Mouse (Mus musculus): Measurements from ENCODE around the gene Cd300lg. TPM values are rescaled to one million over a fixed set of nuclear protein-coding genes. Genes with fewer than 3 reads are reported as not detected.

Gene Cd300lg
- polyA plus RNA-seq, 1 experiment: 5.4 TPM

DNA sequence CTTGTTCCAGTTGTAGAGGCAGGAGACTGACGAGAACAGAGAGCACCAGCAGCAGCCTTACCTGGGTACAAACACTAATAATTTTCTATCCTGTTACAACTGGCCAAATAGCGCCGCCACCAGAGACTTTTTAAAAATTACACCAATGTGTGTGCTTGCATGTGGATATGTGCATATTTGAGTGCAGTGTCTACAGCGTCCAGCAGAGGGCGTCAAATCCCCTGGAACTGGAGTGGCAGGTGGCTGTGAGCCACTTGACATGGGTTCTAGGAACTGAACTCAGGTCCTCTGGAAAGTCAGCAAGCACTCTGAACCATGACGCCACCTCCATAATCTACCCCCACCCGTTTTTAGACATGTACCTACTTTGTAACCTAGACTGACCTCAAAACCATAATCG is 37.1 kb upstream of the Cd300lg start:
- H3K4me1 ChIP-seq (ENCODE audit: control insufficient read depth, insufficient read depth, insufficient read length, low read length): peaks cover 12% of the 10 kb centered on the region; the same call in 1 of the 2 replicates
- H3K27ac ChIP-seq (ENCODE audit: insufficient read depth, low read depth, low read length): no peak overlapping the region
- no peak overlapping the region for H3K4me3 ChIP-seq (ENCODE audit: low read depth, low read length)
- no peaks in the 10 kb centered on the region for H3K27me3 ChIP-seq (ENCODE audit: control insufficient read depth, insufficient read depth, low read length)
- 94% methylated on average over 8 of the region's 8 CpGs for WGBS
- TF ChIP-seq CTCF (IDR thresholded peaks at IDR 0.05; ENCODE audit: extremely low read depth, insufficient read length, insufficient replicate concordance, low read depth, low read length): peak; percentile 35; the same call in 1 of the 2 replicates
- TF ChIP-seq POLR2A (IDR thresholded peaks at IDR 0.05; ENCODE audit: low read depth, low read length): no peak
- no peaks in the 10 kb centered on the region for H3K36me3 ChIP-seq (ENCODE audit: control insufficient read depth, insufficient read depth, low read length)

DNA sequence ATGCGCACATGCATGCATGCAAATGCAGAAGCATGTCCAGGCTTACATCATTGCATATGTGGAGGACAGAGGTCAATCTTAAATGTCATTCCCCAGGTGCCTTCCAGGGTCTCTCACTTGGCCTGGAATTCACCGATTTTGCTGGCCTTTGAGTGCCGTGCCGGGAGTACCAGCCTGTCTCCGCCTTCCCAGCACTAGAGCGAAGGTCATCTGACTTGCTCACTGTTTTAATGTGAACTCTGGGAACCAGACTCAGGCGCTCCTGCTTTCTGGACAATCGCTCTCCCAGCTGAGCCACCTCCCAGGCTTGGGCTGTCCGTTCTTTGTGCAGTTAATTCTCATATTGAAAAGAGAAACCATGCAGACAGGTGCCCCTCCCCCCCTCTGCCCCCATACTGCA is 35.0 kb upstream of the Cd300lg start:
- Histone ChIP-seq H3K27me3 (ENCODE audit: control insufficient read depth, insufficient read depth, low read length) (no peaks in the 10 kb centered on the region), H3K4me3 (ENCODE audit: low read depth, low read length) (no peak overlapping the region), H3K36me3 (ENCODE audit: control insufficient read depth, insufficient read depth, low read length) (no peaks in the 10 kb centered on the region), H3K4me1 (ENCODE audit: control insufficient read depth, insufficient read depth, insufficient read length, low read length) (peaks cover 12% of the 10 kb centered on the region; the same call in 1 of the 2 replicates), H3K27ac (ENCODE audit: insufficient read depth, low read depth, low read length) (no peak overlapping the region)
- TF ChIP-seq POLR2A (IDR thresholded peaks at IDR 0.05; ENCODE audit: low read depth, low read length): no peak
- no peak for TF ChIP-seq CTCF (IDR thresholded peaks at IDR 0.05; ENCODE audit: extremely low read depth, insufficient read length, insufficient replicate concordance, low read depth, low read length)
- WGBS: 45% methylated on average over 9 of the region's 9 CpGs

DNA sequence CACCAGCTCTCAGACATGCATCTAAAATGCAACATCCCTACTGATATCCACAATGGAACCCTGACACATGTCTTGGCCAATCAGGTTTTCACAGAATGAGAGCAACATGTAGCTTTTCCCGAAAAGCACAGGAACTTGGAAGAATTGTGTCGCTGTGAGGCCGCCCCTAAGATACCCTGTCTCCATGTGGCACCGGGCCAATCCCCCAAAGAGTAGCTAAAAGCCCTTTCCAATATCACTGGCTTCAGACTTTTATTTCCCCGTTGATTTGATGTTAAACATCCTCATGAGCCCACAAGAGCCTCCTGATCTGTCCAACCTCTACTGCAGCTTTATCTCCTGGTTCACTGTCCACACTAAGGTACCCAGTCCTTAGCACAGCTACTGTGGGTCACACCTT is 34.6 kb upstream of the Cd300lg start:
- no peak overlapping the region for H3K27ac ChIP-seq (ENCODE audit: insufficient read depth, low read depth, low read length)
- no peak for TF ChIP-seq CTCF (IDR thresholded peaks at IDR 0.05; ENCODE audit: extremely low read depth, insufficient read length, insufficient replicate concordance, low read depth, low read length)
- no peak for TF ChIP-seq POLR2A (IDR thresholded peaks at IDR 0.05; ENCODE audit: low read depth, low read length)
- no peaks in the 10 kb centered on the region for H3K27me3 ChIP-seq (ENCODE audit: control insufficient read depth, insufficient read depth, low read length)
- WGBS: 84% methylated on average over 5 of the region's 5 CpGs
- H3K36me3 ChIP-seq (ENCODE audit: control insufficient read depth, insufficient read depth, low read length): no peaks in the 10 kb centered on the region
- H3K4me3 ChIP-seq (ENCODE audit: low read depth, low read length): no peak overlapping the region
- H3K4me1 ChIP-seq (ENCODE audit: control insufficient read depth, insufficient read depth, insufficient read length, low read length): peaks cover 12% of the 10 kb centered on the region; the same call in 1 of the 2 replicates

DNA sequence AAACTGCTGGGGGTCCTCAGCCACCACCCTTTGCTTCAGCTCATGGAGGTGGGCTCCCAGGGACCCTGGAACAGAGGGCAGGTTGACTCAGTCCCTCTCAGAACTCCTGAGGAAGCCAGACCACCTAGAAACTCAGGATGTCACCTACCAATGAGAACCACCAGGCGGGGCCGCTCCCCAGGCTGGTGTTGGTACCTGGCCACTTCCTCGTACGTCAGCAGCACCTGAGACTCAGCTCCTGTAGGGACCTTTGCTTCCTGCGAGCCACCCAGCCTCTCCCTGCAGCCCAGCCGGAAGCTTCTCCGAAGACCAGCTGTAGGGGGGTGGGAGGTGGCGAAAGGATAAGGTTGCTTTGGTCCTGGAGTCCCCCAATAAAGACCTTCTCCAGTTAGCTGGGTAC is 32.9 kb upstream of the Cd300lg start:
- Histone ChIP-seq H3K4me3 (ENCODE audit: low read depth, low read length) (no peak overlapping the region), H3K4me1 (ENCODE audit: control insufficient read depth, insufficient read depth, insufficient read length, low read length) (peaks cover 12% of the 10 kb centered on the region; the same call in 1 of the 2 replicates), H3K27ac (ENCODE audit: insufficient read depth, low read depth, low read length) (no peak overlapping the region), H3K27me3 (ENCODE audit: control insufficient read depth, insufficient read depth, low read length) (no peaks in the 10 kb centered on the region), H3K36me3 (ENCODE audit: control insufficient read depth, insufficient read depth, low read length) (no peaks in the 10 kb centered on the region)
- TF ChIP-seq CTCF (IDR thresholded peaks at IDR 0.05; ENCODE audit: extremely low read depth, insufficient read length, insufficient replicate concordance, low read depth, low read length) (no peak), POLR2A (IDR thresholded peaks at IDR 0.05; ENCODE audit: low read depth, low read length) (no peak)
- 62% methylated on average over 8 of the region's 8 CpGs for WGBS

DNA sequence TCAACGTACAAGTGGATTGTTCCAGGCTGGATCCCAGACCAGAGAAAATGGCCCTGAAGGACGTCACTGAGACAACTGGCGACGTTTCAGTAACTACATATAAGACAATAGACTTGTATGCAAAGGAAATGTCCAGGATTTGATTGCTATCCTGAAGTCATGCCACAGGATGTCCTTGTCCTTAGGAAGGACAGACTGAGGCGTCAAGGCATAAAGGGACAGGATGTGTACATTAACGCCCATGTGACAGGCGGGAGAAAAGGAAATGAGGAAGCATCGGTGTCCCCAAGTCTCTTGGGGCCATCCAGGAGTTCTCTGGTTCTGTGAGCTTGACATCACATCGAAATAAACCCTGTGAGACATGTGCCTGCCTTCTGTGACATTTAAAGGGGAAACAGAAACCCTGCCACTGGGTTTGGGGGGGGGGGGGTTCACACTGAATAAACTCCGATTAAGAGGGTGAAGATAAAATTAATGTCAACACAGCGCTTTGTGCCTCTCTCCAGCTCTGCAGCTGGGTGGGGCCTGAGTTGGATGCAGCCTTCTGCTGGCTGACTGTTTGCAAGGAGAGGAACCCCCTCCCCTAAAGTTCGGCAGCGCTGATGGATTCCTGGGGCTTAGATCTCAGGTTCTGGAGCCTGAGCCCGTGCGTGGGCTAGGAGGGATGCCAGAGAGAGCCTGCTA is 32.2 kb upstream of the Cd300lg start:
- H3K4me1 ChIP-seq (ENCODE audit: control insufficient read depth, insufficient read depth, insufficient read length, low read length): peaks cover 12% of the 10 kb centered on the region; the same call in 1 of the 2 replicates
- no peaks in the 10 kb centered on the region for H3K27me3 ChIP-seq (ENCODE audit: control insufficient read depth, insufficient read depth, low read length)
- H3K4me3 ChIP-seq (ENCODE audit: low read depth, low read length): no peak overlapping the region
- H3K36me3 ChIP-seq (ENCODE audit: control insufficient read depth, insufficient read depth, low read length): no peaks in the 10 kb centered on the region
- no peak overlapping the region for H3K27ac ChIP-seq (ENCODE audit: insufficient read depth, low read depth, low read length)
- 83% methylated on average over 15 of the region's 15 CpGs for WGBS
- no peak for TF ChIP-seq CTCF (IDR thresholded peaks at IDR 0.05; ENCODE audit: extremely low read depth, insufficient read length, insufficient replicate concordance, low read depth, low read length)
- TF ChIP-seq POLR2A (IDR thresholded peaks at IDR 0.05; ENCODE audit: low read depth, low read length): no peak

DNA sequence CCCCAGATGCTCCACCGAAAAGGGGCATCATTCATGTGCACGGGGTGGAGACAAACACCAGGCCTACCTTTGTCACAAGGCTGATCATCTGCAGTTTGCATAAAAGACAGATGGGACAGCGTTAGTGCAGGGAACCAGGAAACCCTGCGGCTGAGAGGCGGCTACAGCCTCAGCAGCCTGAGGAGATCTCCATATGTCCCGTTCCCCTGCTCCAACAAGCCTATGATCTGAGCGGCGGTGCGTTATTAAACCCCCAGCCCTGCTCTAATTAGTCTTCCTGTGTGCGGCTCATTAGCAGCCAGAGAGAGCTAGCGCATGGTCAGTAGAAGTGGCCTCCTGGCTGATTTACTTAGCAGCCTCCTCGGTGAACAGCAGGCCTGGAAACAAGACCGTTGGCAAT is 31.2 kb upstream of the Cd300lg start:
- H3K4me1 ChIP-seq (ENCODE audit: control insufficient read depth, insufficient read depth, insufficient read length, low read length): peaks cover 12% of the 10 kb centered on the region; the same call in 1 of the 2 replicates
- H3K27me3 ChIP-seq (ENCODE audit: control insufficient read depth, insufficient read depth, low read length): no peaks in the 10 kb centered on the region
- no peak for TF ChIP-seq CTCF (IDR thresholded peaks at IDR 0.05; ENCODE audit: extremely low read depth, insufficient read length, insufficient replicate concordance, low read depth, low read length)
- no peak for TF ChIP-seq POLR2A (IDR thresholded peaks at IDR 0.05; ENCODE audit: low read depth, low read length)
- 90% methylated on average over 13 of the region's 13 CpGs for WGBS
- H3K27ac ChIP-seq (ENCODE audit: insufficient read depth, low read depth, low read length): no peak overlapping the region
- no peak overlapping the region for H3K4me3 ChIP-seq (ENCODE audit: low read depth, low read length)
- no peaks in the 10 kb centered on the region for H3K36me3 ChIP-seq (ENCODE audit: control insufficient read depth, insufficient read depth, low read length)

DNA sequence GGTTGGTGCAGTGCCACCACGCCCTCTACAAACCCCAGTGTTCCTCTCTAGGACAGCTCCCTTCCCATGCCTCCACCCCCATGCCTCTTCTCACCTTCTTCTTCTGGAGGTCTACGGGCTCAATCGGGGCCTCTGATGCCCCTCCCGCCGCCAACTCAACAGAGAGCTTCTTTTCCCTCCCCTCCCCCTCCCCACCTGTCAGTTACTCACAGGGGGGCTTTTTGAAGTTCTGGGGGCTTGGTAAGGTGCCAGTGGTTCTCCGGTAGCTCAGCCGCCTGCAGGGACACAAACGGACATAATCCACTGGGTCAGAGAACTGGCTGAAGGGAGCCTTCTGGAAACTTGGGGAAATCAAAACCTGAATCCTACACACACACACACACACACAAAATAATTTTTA is 29.8 kb upstream of the Cd300lg start:
- Histone ChIP-seq H3K4me3 (ENCODE audit: low read depth, low read length) (no peak overlapping the region), H3K36me3 (ENCODE audit: control insufficient read depth, insufficient read depth, low read length) (no peaks in the 10 kb centered on the region), H3K4me1 (ENCODE audit: control insufficient read depth, insufficient read depth, insufficient read length, low read length) (peaks cover 6% of the 10 kb centered on the region; the same call in 1 of the 2 replicates), H3K27ac (ENCODE audit: insufficient read depth, low read depth, low read length) (no peak overlapping the region), H3K27me3 (ENCODE audit: control insufficient read depth, insufficient read depth, low read length) (no peaks in the 10 kb centered on the region)
- 87% methylated on average over 8 of the region's 8 CpGs for WGBS
- TF ChIP-seq POLR2A (IDR thresholded peaks at IDR 0.05; ENCODE audit: low read depth, low read length): no peak
- TF ChIP-seq CTCF (IDR thresholded peaks at IDR 0.05; ENCODE audit: extremely low read depth, insufficient read length, insufficient replicate concordance, low read depth, low read length): no peak

Measured in small intestine, adult 2 months (tissue).